Mouse (Mus musculus) kidney, postnatal 0 days (tissue): ENCODE results near the gene Gatad2a. TPM values are rescaled to one million over a fixed set of nuclear protein-coding genes. Genes with fewer than 3 reads are reported as not detected.

Experiments used
- ATAC-seq: fragments of 200-750 bp; cut with Nextera tagmentation; replicated peaks from 2 replicates; pipeline ENCODE4 v1.8.0; 2017; ENCODE audit warnings: low read depth, moderate number of reproducible peaks, moderate TSS enrichment, moderate library complexity; ENCODE audit not compliant: low FRiP score
- DNase-seq: peaks from one replicate; pipeline ENCODE4 v3.0.0-alpha.2; 2016; ENCODE audit warnings: low spot score
- H3K27ac ChIP-seq: fragments of 300-500 bp; sonication (generic); 2 replicates; pipeline ENCODE4 v1.5.1; 2014; ENCODE audit warnings: mild to moderate bottlenecking
- H3K27me3 ChIP-seq: fragments of 300-500 bp; sonication (generic); 2 replicates; pipeline ENCODE4 v1.6.1; 2014; ENCODE audit warnings: low read length, mixed read lengths; ENCODE audit not compliant: insufficient read depth
- H3K36me3 ChIP-seq: fragments of 300-500 bp; sonication (generic); 2 replicates; pipeline ENCODE4 v1.6.1; 2014; ENCODE audit warnings: low read length, mixed read lengths; ENCODE audit not compliant: insufficient read depth
- H3K4me1 ChIP-seq: fragments of 300-500 bp; sonication (generic); replicated peaks from 2 replicates; pipeline ENCODE4 v1.6.1; 2014; ENCODE audit warnings: antibody characterized with exemption, low read length, mixed read lengths; ENCODE audit not compliant: insufficient read depth
- H3K4me2 ChIP-seq: fragments of 300-500 bp; sonication (generic); 2 replicates; pipeline ENCODE4 v1.6.1; 2014; ENCODE audit warnings: mild to moderate bottlenecking, low read length, moderate library complexity, mixed read lengths
- H3K4me3 ChIP-seq: fragments of 300-500 bp; sonication (generic); replicated peaks from 2 replicates; pipeline ENCODE4 v1.5.1; 2014; ENCODE audit warnings: low read depth, low read length
- H3K9ac ChIP-seq: fragments of 300-500 bp; sonication (generic); 2 replicates; pipeline ENCODE4 v1.6.1; 2014; ENCODE audit warnings: low read depth, low read length
- H3K9me3 ChIP-seq: fragments of 300-500 bp; sonication (generic); replicated peaks from 2 replicates; pipeline ENCODE4 v1.6.1; 2016; ENCODE audit warnings: low read length, inconsistent platforms, mixed read lengths
- CTCF ChIP-seq: IDR thresholded peaks from 2 replicates; pipeline ENCODE4 v1.5.1; 2016; ENCODE audit warnings: antibody characterized with exemption, low read depth, mild to moderate bottlenecking, moderate library complexity
- WGBS: fragments of 180-500 bp; shearing (Covaris S2); extraction: QIAGEN DNeasy Blood & Tissue Kit; methylation state at CpG from one replicate; pipeline ENCODE4 v1.1.7; 2014; 5-methylcytosine and 5-hydroxymethylcytosine counted together
- polyA plus RNA-seq: library from polyadenylated mRNA; unstranded; fragments of >200 nt; fragmentation: Nextera tagmentation; extraction: Ambion mirVana; gene quantifications from 2 replicates; pipeline ENCODE4 v1.2.1, GENCODE M21; 2015

Gene Gatad2a
- polyA plus RNA-seq, 1 experiment from 2014 or later, result 49.5 TPM

DNA sequence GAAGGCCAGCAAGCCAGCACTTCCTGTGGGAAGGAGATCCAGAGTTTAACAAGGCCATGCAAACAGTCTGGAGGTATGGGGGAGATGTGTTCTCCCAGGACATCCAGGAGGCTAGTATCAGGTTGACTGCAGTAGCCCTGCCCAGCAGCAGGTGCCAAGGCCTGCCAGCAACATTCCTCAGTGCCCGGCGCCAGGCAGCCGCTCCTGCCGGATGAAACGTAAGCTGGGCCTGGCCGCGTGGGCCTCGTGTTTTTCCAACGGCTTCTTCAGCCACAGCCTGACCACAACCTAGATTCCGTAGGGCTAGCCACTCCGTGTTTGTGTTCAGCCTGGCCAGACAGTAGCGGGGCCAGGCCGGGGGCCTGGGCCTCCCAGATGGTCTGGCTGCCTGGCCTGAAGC lies 121.5 kb downstream of the Gatad2a start:
- Histone ChIP-seq H3K4me1 (no peaks in the 10 kb centered on the region), H3K27me3 (peaks cover 6% of the 10 kb centered on the region; the same call in 1 of the 2 replicates), H3K4me3 (no peak overlapping the region), H3K9ac (no peak overlapping the region), H3K4me2 (no peak overlapping the region), H3K9me3 (no peaks in the 10 kb centered on the region), H3K36me3 (no peaks in the 10 kb centered on the region), H3K27ac (no peak overlapping the region)
- ATAC-seq, result no peak
- no peak for DNase-seq
- 56% methylated on average over 13 of the region's 13 CpGs for WGBS
- no peak for TF ChIP-seq CTCF

DNA sequence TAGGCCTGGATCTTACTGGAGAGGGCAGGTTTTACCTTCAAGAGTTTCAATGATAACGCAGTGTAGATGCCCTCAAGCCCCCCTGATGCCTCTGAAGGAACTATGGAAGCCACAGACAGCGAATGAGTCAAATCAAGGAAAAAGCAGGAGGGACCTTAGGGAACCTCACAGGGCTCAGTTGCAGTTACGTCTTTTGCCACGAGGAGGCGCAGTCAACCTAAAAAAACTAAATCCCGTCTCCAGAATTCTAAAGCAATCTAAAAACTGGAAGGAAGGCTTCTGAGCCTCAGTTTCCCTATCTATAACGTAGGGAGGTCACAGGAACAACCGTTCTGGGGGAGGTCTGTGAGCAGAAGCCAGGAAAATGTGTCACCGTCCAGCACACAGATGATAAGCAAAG lies 122.0 kb downstream of the Gatad2a start:
- Histone ChIP-seq H3K27me3 (peaks cover 1% of the 10 kb centered on the region; the same call in 1 of the 2 replicates), H3K4me3 (no peak overlapping the region), H3K4me1 (no peaks in the 10 kb centered on the region), H3K9ac (no peak overlapping the region), H3K36me3 (no peaks in the 10 kb centered on the region), H3K4me2 (no peak overlapping the region), H3K9me3 (no peaks in the 10 kb centered on the region), H3K27ac (no peak overlapping the region)
- TF ChIP-seq CTCF, result peak; percentile 80
- ATAC-seq, result no peak
- 11% methylated on average over 9 of the region's 9 CpGs for WGBS
- DNase-seq, result peak; percentile 76

DNA sequence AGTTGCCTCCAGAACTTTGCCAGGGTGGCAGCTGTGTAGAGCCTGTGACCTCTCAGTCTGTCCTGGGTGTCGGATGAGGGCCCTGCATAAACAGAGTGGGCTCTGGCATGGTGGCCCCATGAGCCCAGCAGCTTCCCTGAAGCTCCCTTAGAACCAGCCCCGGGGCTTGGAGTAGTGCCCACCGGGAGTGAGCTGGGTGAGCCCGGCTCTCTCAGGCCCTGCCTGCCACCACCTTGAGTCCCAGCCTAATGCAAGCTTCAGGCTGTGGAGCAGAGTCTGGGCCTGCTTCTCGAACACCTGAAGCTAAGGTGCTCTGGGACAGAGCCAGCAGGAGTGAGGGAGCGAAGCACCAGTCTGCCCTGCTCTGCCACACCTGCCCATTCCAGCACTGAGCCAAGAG lies 125.3 kb downstream of the Gatad2a start:
- no peak for DNase-seq
- no peaks in the 10 kb centered on the region for H3K27me3 ChIP-seq
- H3K4me3 ChIP-seq, result no peak overlapping the region
- H3K36me3 ChIP-seq, result no peaks in the 10 kb centered on the region
- no peak for TF ChIP-seq CTCF
- no peak overlapping the region for H3K9ac ChIP-seq
- H3K27ac ChIP-seq, result no peak overlapping the region
- no peaks in the 10 kb centered on the region for H3K9me3 ChIP-seq
- 81% methylated on average over 6 of the region's 6 CpGs for WGBS
- no peak overlapping the region for H3K4me2 ChIP-seq
- no peaks in the 10 kb centered on the region for H3K4me1 ChIP-seq
- ATAC-seq, result no peak

DNA sequence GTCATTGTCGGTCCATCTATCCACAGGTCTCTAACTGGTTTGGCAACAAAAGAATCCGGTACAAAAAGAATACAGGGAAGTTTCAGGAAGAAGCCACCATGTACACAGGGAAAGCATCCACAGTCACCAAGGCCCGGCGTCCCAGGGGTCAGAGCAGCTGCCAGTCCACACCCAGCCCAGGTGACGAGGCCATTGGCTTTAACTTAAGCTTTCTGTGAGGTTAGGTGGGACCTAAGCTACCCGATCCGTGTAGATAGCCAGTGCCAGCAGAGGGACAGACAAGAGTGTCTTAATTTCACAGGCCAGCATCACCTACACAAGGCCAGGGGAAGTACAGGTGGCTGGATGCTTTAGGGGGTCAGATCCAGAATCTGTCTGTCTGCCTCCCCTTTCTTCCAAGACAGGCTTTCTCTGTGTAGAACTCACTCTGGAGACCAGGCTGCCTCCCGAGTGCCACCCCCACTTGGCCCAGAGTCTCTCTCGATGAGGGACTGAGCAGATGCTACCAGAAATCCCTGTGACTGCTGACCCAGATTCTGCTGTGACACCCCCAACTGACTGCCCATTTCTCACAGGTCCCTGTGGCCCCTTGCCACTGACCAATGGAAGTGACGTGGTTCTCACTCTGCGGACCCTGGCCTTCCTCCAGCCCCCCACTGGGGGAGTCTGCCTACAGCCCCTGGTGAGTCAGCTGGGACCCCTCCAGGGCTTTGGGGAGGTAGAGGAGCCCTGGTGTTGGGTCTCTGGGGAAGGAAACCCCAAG lies 126.0 kb downstream of the Gatad2a start:
- 84% methylated on average over 11 of the region's 11 CpGs for WGBS
- no peak for TF ChIP-seq CTCF
- no peak for ATAC-seq
- H3K4me2 ChIP-seq, result no peak overlapping the region
- no peaks in the 10 kb centered on the region for H3K27me3 ChIP-seq
- H3K27ac ChIP-seq, result no peak overlapping the region
- no peak for DNase-seq
- no peaks in the 10 kb centered on the region for H3K9me3 ChIP-seq
- no peaks in the 10 kb centered on the region for H3K36me3 ChIP-seq
- no peak overlapping the region for H3K9ac ChIP-seq
- no peak overlapping the region for H3K4me3 ChIP-seq
- H3K4me1 ChIP-seq, result no peaks in the 10 kb centered on the region

DNA sequence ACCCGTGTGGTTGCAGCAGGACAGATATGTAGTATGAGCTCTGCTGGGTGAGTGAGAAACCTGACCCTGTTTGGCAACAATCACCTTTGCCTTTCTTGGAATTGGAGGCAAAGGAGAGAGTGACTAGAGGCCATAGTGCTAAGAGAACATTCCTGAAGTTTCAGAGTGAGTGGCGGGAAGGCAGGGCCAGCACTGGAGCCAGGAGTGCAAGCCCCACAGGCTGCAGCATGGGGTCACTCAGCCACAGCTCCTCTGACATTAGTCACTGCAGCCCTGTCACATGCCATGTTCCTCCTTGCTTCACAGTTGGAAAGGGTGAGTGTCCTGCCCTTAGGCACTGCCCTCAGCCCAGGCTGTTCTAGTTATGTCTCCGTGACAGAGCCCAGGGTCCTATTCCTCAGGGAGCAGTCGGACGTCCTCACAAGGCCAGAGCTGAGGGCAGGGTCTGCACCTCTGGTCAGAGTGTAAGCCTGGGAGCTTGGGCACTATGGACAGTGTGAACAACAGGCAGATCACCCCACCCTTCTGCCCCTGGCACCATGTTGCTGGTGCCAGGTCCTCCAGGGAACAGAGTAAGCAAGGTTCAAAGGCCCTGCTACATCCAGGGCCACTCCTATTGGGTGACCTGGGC lies 128.4 kb downstream of the Gatad2a start:
- H3K4me2 ChIP-seq, result no peak overlapping the region
- H3K27me3 ChIP-seq, result no peaks in the 10 kb centered on the region
- DNase-seq (no peak), ATAC-seq (no peak; the same call in 1 of the 2 replicates)
- no peaks in the 10 kb centered on the region for H3K36me3 ChIP-seq
- no peak overlapping the region for H3K9ac ChIP-seq
- H3K27ac ChIP-seq, result no peak overlapping the region
- no peak overlapping the region for H3K4me3 ChIP-seq
- 60% methylated on average over 5 of the region's 5 CpGs for WGBS
- no peak for TF ChIP-seq CTCF
- no peaks in the 10 kb centered on the region for H3K4me1 ChIP-seq
- no peaks in the 10 kb centered on the region for H3K9me3 ChIP-seq

DNA sequence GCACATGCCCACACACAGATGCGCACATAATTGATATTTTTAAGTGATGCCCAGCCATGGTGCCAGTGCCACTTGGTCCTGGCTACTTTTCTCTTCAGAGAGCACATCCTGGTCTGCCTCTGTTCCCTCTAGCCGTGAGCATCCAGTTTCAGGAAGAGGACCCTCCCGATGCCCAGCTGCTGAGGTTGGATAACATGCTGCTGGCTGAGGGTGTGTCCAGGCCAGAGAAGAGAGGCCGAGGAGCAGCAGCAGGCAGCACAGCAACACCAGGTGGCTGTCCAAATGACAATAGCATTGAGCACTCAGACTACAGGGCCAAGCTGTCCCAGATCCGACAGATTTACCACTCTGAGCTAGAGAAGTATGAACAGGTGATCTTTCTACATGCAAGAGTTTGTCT lies 132.0 kb downstream of the Gatad2a start:
- H3K9me3 ChIP-seq, result no peaks in the 10 kb centered on the region
- no peak overlapping the region for H3K9ac ChIP-seq
- no peak overlapping the region for H3K27ac ChIP-seq
- TF ChIP-seq CTCF, result no peak
- 52% methylated on average over 5 of the region's 5 CpGs for WGBS
- H3K4me2 ChIP-seq, result no peak overlapping the region
- no peaks in the 10 kb centered on the region for H3K4me1 ChIP-seq
- no peak for ATAC-seq
- H3K36me3 ChIP-seq, result no peaks in the 10 kb centered on the region
- no peak for DNase-seq
- no peak overlapping the region for H3K4me3 ChIP-seq
- no peaks in the 10 kb centered on the region for H3K27me3 ChIP-seq
